Mouse (Mus musculus) heart, postnatal 0 days (tissue): ENCODE measurements at regions not wholly inside any gene's neighbourhood (a gene's known extent, or its start where the extent isn't known, plus 50 kb on each side); places are given as distances from the start of the nearest gene placed in this dataset.

Source experiments
- CTCF ChIP-seq: IDR thresholded peaks from 2 replicates; pipeline ENCODE4 v1.5.1; 2016; ENCODE audit warnings: antibody characterized with exemption, control low read depth, low read depth
- EP300 ChIP-seq: IDR thresholded peaks from 2 replicates; pipeline ENCODE4 v1.6.1; 2016; ENCODE audit warnings: antibody characterized with exemption, low read depth

DNA sequence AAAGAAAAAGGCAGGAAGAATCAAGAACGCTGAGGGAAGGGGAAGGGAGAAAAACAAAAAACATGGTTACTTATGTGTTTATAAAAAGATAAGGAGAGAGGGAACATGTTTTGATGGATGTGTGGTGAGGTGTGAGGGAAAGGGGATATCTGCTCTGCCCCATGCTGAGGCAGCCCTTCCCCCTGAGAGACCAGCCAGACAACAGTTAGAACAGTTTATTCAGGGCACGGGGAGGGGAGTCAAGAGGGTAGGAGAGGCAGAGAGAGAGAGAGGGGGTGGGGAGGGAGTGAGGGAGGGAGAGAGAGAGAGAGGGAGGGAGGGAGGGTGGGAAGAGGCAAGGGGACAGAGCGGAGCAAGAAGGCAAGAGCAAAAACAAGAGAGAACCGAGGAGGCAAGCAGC, 354.2 kb downstream of the Cbln4 start:
- TF ChIP-seq CTCF, result no peak
- no peak for TF ChIP-seq EP300
